Mouse (Mus musculus) embryo, embryonic 11 days (tissue): Measurements from ENCODE around the gene St6galnac3.
A peak's percentile ranks its signal among the peaks of the same experiment; 100 is the strongest.

Experiments used
- DNase-seq: peaks from one replicate; pipeline ENCODE4 v3.0.0-alpha.2; 2015

Gene St6galnac3

DNA sequence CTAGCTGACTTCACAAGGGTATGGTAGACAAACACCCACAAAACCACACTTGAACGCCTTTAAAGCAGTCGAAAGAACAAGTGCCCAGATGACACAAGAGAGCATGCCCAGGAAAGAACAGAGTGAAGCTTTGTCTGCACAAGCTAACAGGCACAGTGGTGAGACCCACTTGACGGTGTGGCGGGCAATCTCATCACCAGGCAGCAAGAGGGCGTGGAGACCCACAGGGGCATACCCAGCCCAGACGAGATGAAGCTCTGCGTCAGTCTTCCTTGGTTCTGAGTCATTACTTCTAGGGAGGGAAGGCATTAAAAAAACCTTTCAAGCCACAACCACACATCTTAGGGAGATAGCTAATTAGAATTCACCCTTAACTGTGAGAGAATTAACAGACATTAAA lies 79.2 kb downstream of the St6galnac3 start:
- no peak for DNase-seq

GRCm38 (mm10) chr3:153643822-153644519 lies 81.0 kb downstream of the St6galnac3 start:
- no peak for DNase-seq

DNA sequence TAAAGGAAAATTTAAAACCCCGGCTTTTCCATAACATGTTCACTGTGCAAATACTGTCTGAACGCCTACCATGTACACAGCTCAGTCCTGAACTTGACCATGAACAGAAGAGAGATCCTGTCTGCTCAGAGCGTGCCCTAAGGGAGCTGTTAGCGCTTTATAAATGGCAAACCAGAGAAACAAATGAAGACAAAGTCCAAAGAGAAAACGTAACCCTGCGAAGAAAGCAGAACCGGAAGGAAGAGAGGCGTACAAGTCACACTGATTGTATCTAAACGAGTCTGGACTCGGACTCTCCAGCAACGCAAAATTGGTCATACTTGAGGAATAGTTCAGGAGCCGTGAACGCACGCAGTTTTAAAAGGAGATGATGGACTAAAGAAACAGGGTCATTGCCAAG lies 82.1 kb downstream of the St6galnac3 start:
- no peak for DNase-seq

GRCm38 (mm10) chr3:153641805-153642204 lies 83.2 kb downstream of the St6galnac3 start:
- DNase-seq: no peak

DNA sequence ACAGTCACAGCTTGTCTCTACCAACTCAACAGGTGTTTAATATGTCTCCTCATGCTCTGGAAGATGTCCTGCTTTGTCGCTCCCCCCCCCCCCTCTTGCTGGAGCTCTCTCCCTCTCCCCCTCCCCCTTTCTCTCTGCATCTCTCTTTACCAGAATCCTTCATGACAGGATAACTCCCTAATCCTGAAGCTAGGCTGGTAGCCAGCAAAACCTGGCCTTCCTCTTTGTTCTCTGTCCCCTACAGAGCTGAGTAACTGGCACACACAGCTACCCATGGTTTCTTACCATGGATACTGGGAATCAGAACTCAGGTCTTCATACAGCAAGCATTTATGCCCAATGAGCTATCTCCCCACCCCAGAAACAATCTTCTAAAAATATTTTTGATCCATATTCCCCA lies 87.6 kb downstream of the St6galnac3 start:
- no peak for DNase-seq

DNA sequence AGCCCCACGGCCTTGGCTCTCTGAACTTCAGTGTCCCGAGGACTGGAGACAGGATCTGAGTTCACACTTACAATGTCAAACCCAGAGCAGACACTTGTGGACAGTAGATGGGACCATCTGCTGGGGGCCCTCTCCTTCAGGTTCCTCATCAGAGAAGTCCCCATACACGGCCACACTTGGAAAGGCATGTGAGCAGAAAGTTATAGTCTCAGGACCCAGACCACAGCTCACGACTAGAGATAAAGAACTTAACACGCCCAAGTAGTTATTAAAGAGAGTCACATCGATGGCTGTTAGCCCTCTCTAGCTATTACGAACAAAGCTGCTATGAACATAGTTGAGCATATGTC lies 88.2 kb downstream of the St6galnac3 start:
- no peak for DNase-seq

DNA sequence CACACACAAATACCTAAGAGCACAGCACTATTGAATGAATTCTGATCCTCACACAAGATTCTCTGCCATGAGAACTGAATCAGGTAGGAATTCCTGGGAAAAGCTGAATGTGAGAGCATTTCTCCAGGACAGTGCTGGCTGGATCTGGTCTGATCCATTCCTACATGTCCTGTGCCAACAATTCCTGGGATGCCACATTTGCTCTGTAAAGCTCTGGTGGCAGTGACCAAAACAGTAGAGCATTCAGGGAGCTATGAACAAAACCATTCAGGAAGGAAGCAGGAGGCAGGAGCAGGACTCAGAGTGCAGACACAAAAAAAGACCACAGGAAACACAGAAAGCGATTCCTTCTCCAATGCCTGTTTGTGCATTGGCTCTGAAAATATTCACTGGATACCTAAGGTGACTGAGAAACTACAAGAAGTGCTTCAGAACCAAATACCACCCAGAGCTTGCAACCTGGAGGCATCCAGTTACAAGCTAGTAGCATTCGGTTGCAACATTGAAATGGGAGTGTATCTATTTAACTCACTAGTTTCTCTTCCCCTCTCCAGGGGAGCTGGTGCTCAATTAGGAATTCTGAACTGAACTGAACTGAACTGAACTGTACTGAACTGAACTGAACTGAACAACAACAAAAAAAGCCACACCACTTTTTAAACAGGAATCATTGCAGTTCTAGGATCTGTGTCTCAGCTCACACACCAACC lies 88.7 kb downstream of the St6galnac3 start:
- no peak for DNase-seq

DNA sequence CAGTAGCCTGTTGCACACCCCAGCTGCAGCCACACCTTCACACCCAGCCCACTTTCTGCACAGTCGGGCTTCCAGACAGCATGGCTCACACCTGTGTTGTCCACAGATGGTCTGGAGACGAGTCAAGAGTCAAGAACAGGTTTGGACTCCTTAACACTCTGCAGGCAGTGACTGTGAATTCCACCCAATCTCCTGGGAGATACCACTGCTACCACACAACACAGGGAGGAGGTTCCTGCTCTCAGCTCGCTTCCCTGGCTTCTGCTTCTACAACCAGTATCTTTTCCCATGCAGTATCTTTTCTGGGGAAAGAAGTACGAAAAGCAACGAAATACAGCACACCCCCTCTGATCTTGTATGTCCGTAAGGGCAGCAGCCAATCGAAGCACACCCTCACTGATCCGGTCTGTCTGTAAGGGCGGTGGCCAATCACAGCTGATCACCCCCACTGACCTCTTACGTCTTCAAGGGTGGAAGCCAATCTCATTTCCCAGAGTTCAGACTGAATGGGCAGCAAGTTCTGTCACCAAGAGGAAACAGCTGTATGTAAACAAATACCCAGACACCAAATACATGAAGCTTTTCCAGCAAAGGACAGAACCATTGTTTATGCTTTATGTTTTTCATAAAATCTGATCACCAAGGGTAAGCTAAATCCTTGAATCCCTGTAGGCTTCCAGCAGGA lies 92.8 kb downstream of the St6galnac3 start:
- no peak for DNase-seq

DNA sequence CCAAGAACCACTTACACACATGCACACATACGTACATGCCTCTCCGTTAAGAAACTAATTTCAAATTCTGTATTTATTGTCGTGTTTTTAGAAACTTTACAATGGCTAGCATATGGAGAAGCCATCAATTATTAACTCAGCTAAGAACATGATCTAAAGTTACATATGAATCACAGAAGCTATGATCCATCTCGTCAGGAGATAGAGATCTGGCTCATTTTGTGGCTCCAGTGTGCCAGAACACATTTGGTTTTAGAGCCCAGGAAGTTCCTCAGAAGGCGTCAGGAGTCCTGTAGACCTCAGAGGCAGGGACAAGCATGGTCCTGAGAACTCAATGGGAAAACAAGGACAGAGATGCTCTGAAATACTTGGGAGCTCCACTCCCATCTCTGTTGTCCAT lies 98.7 kb downstream of the St6galnac3 start:
- DNase-seq: no peak

- no peak for DNase-seq
Observed at GRCm38 (mm10) chr3:153618976-153619375, 106.0 kb downstream of the St6galnac3 start.

- DNase-seq: no peak
Observed at GRCm38 (mm10) chr3:153616849-153617248, 108.1 kb downstream of the St6galnac3 start.

- no peak for DNase-seq
Observed at GRCm38 (mm10) chr3:153610239-153610638, 114.7 kb downstream of the St6galnac3 start.

DNA sequence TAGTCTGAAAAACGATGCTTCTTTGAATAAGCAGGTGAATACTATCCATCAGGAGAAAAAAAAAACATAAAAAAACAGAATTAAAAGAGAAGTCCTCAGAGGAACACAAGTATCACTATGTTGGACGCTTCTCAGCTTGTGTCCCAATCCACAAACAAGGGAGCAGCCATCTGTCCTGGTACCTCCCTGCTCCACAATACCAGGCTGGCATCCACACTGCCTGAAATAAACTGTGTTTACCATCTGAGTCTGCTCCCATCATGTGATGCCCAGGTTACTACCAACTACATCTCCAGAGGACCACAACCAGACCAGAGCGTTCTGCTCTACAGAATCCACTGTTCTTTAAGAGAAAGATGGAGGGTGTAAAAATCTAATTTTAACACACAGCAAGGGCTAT lies 118.6 kb downstream of the St6galnac3 start:
- no peak for DNase-seq

- peak; percentile 42 for DNase-seq
Observed at GRCm38 (mm10) chr3:153605767-153606098, 119.2 kb downstream of the St6galnac3 start.

DNA sequence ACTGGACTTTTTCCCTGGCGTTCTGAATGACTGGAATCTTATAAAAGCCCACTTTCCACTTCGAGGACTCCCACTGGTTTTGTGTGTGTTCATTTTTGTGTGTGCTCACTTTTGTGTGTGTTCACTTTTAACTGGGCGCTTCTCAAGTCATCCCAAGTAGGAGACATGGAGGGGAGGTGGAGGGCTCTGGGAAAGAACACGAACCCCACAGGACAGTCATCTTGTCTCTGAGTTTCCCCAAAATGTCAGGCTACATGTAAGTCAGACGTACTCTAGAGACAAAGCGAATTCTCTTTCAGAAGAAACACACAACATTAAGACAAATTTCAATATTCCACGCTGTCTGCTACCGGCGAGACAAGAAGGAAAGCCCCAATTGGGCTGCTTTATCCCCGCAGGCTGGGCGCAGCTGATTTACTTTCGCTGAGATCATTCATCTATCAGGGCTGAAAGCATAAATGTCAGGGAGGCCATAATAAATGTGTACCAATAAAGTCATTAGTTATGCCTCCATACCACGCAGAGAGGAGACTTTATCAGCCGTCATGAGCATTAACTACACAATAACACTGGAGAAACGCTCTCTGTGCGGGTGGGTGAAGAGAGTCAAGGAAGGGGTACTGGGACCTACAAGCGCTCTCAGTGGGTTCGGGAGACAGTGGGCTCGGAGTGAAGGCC lies 119.7 kb downstream of the St6galnac3 start:
- DNase-seq: peak; percentile 45

DNA sequence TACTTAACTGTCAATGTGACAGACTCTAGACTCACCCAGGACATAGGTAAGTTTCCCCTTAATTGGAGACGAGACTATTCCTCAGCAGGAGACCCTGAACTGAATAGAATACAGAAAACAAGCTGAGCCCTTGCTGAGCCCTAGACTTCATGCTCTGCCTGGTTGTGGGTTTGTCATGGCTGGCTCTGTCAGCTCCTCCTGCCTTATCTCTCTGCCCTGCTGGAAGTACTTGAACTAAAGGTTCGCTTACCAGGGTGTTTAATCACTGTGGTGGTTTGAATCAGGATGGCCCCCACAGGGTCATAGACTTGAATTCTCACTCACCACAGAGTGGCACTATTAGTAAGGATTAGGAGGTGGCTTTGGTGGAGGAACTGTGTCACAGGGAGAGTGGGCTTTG lies 125.8 kb downstream of the St6galnac3 start:
- DNase-seq: no peak

GRCm38 (mm10) chr3:153598631-153599030 lies 126.3 kb downstream of the St6galnac3 start:
- no peak for DNase-seq

DNA sequence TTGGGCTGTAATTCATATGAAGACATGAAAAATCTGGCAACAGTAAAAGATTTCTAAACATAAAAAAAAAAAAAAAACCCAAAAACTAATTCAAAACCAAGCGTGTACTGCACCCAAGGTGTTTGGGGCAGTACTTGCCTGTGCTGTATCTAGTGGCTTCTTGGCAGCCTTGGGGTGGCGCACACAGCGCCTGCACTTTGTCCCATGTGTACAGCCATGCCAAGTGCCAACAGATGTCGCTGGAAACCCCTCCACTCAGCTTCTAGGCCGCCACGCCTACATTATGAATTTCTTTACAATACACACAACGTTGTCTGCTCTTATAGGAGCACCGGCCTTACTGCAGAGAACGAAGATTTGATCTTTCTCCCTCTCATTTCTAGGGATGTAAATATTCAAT lies 130.4 kb downstream of the St6galnac3 start:
- DNase-seq: no peak

GRCm38 (mm10) chr3:153593978-153594377 lies 131.0 kb downstream of the St6galnac3 start:
- DNase-seq: no peak

GRCm38 (mm10) chr3:153593103-153593502 lies 131.9 kb downstream of the St6galnac3 start:
- DNase-seq: no peak

DNA sequence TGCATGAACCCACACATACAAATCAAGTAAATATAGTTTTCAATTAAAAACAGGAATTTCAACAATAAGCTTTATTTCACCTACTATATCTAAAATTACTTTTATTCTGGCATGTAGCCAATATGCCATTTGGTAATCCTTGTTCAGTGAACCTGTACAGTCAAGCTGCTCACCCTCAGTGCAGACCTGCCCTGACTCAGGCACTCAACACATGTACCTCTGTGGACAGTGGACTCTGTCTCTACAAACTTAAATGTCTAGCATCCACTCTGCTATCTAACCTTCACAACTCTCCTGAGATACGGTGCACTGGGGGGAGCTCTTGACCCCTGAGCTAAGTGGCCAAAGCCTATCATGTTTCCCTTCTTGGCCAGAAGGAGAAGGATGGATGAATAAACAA lies 137.4 kb downstream of the St6galnac3 start:
- DNase-seq: no peak

DNA sequence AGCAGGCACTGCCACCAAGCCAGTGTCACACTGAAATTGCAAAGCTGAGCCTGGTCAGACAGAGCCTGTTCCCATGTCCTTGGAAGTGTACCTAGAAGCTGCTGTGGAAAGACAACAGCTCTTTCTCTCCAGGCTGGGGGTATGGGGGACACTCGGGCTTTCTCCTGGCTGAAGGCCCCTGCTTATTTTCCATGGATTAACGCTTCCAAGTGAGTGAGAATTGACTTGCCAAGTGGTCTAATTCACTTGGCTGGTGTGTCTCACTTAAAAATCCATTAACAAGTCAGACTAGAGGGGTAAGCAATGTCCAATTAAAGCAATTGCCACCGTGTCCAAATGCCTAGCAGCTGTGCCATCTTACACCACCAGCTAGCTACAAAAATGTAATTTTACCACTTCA lies 140.1 kb downstream of the St6galnac3 start:
- DNase-seq: no peak

DNA sequence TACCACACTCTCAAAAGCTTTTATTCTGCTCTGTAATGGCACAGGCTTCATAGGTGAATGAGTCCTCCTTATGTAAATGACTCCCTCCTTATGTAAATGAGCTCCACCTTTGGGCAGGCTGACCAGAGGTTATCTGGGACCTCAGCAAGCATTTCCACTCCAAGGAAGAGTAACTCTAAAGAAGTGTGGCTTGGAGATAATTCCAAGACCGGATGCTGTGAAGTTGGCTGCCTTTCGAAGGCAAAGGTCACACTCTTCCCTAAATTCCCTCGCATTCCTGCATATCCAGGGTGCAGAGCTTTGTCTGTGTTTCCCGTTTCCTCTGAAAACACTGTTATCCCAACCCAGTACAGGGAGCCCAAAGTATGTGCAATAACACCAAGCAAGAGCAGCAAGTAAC lies 142.9 kb downstream of the St6galnac3 start:
- DNase-seq: no peak

GRCm38 (mm10) chr3:153580625-153581024 lies 144.3 kb downstream of the St6galnac3 start:
- no peak for DNase-seq
